Mouse (Mus musculus) adrenal gland, postnatal 10 days (tissue): ENCODE data around the gene Col6a2. TPM values are rescaled to one million over a fixed set of nuclear protein-coding genes. Genes with fewer than 3 reads are reported as not detected.
A peak's percentile ranks its signal among the peaks of the same experiment; 100 is the strongest.

Source experiments
- DNase-seq: peaks from one replicate; pipeline ENCODE4 v3.0.0; 2021; ENCODE audit warnings: mixed read lengths
- long read RNA-seq, 2 experiments: library from polyadenylated mRNA; stranded (forward); transcript quantifications; one replicate each; pipeline ENCODE4 v2.0.0; 2021
- total RNA-seq, 2 experiments: library from RNA; stranded (reverse); gene quantifications; 2 replicates each; pipeline ENCODE4 v1.2.3; 2021

The Col6a2 gene
- total RNA-seq = 100 to 1,000 TPM; 136 to 144 TPM
- long read RNA-seq, experiment 1, transcript Col6a2-201 (28 exons, 3,949 nt) = major isoform, 18 of 62 reads
- long read RNA-seq, experiment 1, partial matches to known transcripts = 28 of 62 reads
- long read RNA-seq, experiment 1, other reads (novel, unspliced or antisense) = 16 of 62 reads
- long read RNA-seq, experiment 2, full-length matches to known transcripts = 22 of 43 reads
- long read RNA-seq, experiment 2, partial matches to known transcripts = 19 of 43 reads
- long read RNA-seq, experiment 2, other reads (novel, unspliced or antisense) = 2 of 43 reads

GRCm38 (mm10) chr10:76622928-76623680 lies at the start of gene Col6a2:
Gene Col6a2 (minus strand): TSS chr10:76623630.
- peak; percentile 95 for DNase-seq

DNA sequence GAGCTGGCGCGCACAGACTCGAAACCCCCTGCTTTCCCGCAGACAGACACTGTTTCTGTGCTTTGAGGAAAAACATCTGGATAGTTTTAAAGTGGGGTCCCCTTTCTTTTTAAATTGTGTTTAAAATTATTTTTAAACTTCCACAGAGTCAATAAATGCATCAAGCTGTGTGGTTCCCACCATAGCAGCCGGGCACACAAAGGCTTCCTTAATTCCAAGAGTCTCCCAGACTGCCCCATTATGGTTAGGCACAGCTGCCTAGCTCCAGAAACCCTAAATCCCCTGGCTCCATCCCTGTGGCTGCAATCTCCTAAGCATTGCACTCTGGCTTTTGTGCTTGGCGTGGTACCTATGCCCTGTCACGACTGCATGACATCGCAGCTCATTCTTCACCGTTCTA lies 48.5 kb upstream of the Col6a2 start:
- no peak for DNase-seq

GRCm38 (mm10) chr10:76668947-76669284 lies 45.5 kb upstream of the Col6a2 start:
- DNase-seq = no peak

GRCm38 (mm10) chr10:76668261-76668946 lies 45.0 kb upstream of the Col6a2 start:
- DNase-seq = no peak

- DNase-seq = no peak
These were observed 43.9 kb upstream of the Col6a2 start for GRCm38 (mm10) chr10:76667197-76667805.

DNA sequence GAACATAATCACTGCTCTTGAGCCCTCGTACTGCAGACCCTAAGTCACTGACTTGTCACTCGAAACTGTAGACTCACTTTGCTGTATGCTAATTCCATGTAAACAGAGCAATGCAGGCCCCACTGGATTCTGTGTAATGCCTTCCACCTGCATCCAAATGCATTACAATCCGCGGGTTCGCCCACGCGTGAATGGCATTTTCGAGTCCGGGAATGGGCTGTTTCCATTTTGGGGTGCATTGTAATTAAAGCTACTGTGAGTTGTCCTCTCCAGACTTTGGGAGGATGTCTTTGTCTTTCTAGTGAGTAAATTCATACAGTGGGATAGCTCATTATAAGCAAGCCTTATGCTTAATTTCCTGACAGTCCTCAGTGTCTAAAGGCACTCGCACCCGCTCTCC lies 42.1 kb upstream of the Col6a2 start:
- DNase-seq = no peak

- peak; percentile 83 for DNase-seq
These were observed 41.0 kb upstream of the Col6a2 start for GRCm38 (mm10) chr10:76664156-76665115.

GRCm38 (mm10) chr10:76653345-76654336 lies 30.2 kb upstream of the Col6a2 start:
- no peak for DNase-seq

DNA sequence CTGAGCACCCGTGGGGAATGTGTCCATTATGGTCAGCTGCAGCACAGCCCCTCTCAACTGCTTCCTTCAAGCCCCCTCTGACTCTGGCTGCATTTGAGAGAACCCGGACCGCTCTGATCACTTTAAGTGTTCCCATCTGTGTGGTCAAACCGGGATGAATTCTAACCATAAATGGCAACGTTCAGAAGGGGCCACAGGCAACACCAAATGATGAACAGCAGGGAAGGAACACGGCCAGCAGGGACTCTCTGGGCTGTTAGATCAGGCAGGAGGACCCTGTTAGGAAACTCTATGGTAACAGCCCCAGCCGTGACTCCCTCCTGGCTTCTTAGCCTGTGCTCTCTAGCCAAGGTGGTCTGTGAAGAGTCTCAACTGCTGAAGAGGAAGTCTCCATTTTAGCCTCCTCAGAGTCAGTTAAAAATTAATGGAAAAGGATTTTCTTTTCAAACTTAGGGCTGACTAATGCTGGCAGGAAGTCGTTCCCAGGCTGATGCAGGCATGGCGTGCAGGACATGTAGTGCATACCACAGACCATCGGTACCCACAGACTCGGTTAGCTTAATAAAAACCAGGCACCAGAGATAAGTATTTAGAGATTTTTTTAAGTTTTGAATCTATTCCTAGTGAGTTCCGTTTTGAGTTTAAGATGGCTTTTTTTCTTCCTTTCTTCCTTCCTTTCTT lies 27.4 kb upstream of the Col6a2 start:
- no peak for DNase-seq

DNA sequence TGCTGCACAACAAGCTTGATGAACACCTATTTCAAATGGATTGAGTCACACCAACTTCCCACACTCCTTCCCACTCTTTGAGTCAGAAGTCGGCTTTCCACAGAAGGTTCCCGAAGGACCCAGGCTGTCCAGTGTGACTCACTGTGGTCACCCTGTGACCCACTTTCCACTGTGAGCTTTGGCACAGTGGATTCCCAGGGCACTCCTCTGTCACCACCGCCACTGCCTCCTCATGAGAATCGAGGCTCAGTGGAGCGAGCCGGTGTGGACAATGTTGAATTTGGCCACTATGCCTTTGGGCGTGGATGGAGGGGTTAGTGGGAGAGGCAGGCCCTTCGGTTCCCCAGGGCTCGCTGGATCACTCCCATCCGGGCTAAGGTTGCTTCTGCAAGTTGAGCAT lies 25.3 kb upstream of the Col6a2 start:
- peak; percentile 71 for DNase-seq

DNA sequence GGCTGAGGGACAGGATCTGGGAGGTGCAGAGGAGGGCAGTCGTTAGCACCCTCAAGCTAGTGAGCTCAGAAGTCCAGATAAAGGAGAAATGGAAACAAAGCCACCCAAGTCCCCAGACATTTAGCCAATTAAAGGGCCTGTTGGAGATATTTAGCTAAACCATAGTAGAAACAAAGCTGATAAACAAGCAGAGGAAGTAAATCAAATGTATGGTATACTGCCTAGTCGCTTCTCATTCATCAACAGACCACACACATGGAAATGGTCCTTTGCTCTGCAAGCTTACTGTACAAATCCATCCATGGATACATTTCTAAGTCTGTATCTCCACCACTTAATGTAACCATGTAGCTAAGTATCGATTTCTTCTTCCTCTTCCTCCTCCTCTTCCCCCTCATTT lies 24.0 kb upstream of the Col6a2 start:
- DNase-seq = no peak

- no peak for DNase-seq
These were observed 22.3 kb upstream of the Col6a2 start for GRCm38 (mm10) chr10:76645686-76646085.

GRCm38 (mm10) chr10:76645066-76645465 lies 21.6 kb upstream of the Col6a2 start:
- DNase-seq = no peak

DNA sequence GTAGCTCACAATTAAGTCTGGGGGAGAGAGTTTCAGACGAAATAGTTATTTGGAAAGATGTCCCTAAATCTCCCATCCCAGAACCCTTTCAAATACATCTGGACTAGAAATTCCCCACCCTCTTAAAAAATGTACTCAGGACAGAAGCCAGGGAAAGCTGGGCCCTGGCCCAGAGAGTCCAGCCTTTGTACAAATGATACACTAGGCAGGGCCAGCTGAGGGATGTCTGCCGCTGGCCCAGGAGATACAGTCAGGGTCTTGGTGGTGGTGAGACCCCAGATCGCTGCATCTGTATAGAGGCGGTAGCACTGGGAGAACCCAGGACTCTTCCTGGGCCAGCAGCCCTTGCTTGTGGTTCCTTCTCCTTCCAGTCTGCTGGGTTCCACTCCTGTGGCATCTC lies 20.6 kb upstream of the Col6a2 start:
- no peak for DNase-seq

- no peak for DNase-seq
These were observed 20.0 kb upstream of the Col6a2 start for GRCm38 (mm10) chr10:76643446-76643845.

DNA sequence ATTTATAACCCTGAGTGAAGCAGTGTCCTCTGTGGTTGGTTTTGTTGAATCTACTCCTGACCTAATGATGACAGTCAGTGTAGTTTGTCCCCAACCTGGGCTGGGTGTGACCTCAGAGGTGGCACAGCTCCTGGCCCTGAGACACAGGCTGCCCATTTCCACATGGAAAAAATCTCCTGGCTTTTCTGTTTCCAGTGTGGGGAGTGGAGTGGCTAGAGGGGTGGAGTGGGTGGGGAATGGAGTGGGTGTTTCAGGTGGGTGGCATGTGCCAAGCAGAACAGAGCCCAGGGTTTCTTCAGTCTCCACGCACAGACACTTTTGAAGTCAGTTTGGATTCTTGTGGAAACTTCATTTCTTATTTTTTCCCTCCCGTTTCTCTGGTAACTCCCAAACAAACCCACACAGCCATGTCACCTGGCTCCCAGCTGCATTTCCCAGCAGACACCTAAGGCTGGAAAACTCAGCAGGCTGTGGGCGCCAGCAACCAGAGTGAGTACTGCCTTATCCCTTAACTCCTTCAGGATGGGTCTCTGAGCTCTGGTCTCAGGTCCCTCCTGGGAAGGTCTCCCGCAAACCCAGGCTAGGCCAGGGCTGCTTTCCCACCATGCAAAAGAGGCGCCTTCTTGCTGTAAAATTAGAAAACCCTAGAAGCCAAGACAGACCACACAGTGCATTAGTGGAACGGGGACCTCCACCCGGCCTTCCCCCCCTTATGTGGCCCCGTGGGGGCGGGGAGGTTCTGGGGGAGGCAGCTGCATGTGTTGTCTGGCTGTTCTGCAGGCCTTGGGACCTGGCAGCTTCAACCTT lies 19.4 kb upstream of the Col6a2 start:
- DNase-seq = peak; percentile 41

GRCm38 (mm10) chr10:76641894-76642627 lies 18.6 kb upstream of the Col6a2 start:
- peak; percentile 38 for DNase-seq

- no peak for DNase-seq
These were observed 16.5 kb upstream of the Col6a2 start for GRCm38 (mm10) chr10:76639952-76640351.
